Mouse (Mus musculus): ENCODE results near the gene Tmtc1. TPM values are rescaled to one million over a fixed set of nuclear protein-coding genes. Genes with fewer than 3 reads are reported as not detected.

The Tmtc1 gene
- total RNA-seq, 2 experiments from 2014 or later: not detected

DNA sequence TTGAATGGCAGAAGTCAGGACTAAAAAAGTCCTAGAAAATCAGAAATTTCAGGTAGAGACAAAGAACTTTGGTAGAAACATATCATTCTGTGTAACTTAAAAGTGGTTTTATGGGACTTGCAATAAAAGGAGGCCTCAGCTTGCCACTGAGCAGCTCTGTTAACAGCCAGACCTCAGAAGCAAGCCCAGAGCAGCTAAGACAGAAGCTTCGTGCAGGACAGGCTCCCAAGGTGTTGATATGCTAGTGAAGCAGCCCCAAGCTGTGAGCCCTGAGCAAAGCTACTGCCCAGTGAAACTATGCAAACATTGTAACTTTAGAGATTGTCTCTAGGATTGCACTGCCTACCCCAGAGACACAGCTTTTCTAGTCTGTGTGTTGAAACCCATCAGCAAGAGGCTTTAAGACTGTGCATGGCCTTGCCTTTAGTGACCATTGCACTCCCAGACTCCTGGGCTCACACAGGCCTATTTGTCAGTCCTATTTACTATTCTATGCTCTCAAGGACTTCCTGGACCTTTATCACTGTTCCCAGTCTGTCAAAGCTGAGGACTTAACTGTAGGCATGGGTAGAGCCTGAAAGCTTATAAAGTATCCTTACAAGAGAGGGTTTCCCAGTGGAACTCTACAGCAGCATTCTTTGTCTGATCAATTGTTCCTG is 188.7 kb downstream of the Tmtc1 start:
- ATAC-seq (replicated peaks; ENCODE audit: poor library complexity): no peak

DNA sequence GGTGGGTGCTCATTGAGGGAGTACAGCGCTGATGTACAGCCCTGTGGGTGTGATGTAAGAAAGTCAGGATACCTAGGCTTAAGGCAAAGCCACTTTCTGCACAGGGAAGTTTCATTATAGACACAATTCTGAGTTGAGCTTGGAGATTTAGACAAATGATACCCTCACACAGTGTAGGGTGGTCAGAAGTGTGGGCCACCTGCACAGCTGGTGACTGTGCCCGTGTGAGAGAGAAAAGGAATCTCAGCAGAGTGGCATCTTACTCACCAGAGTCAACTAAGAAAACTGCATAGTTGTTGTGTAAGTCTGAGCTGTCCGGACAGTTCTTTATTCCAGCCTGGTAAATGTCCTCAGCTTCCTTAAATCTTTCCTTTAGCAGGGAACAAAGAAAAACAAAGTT is 195.0 kb downstream of the Tmtc1 start:
- ATAC-seq (replicated peaks; ENCODE audit: poor library complexity): no peak

DNA sequence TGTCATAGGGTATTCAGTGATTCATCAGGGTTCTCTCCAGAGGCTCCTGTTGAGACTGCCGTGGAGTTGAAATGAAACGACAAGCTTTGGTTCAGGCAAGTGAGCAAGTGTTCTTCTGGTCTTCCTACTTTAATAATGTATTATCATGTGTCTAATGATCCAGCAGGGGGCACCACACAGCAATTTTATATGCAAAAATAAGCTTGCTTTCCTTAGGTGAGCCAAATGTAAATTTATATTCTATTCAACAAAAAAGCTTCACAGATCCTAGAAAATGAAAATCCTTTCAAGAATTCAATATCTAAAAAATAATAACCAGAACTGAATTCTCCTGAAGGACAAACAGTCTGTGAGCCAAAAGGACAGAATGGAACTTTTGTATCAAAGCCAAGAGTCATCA is 195.6 kb downstream of the Tmtc1 start:
- ATAC-seq (replicated peaks; ENCODE audit: poor library complexity): peak; percentile 70

DNA sequence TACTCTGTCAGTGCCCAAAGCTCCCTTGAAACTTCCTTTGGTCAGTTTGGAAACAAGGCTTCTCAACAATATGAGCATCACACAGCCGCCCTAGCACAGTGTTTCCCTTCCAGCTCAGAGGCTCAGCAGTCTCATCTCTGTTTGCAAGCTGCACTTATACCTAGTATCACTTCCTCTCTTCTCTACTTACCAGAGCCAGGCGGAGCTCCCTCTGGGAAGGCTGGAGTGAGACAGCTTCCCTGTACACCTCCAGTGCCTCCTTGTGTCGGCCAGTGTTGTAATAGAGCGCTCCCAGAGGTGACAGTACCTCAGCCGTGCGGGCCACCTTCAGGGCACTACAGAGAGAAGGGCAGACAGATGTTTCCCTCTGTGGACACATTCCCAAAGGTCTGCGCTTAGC is 197.6 kb downstream of the Tmtc1 start:
- ATAC-seq (replicated peaks; ENCODE audit: poor library complexity): peak; percentile 72

DNA sequence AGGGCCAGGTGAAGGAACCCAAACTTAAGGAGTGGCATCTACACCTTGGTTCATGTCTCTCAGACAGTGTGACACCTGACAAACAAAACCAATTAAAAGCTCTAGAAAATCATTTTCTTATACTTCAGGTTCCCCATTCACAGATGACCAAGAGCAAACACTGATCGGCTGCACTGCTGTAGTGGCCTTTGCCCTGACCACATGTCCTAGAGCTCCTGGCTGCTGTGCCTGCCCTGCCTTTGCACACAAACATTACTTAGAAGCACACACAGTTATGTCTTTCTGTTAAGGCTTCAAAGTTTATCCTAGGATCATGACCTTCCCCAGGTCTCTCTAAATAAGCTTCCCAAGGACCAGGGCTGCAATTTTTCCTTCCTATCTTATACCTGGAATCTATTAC is 199.4 kb downstream of the Tmtc1 start:
- ATAC-seq (replicated peaks; ENCODE audit: poor library complexity): no peak

DNA sequence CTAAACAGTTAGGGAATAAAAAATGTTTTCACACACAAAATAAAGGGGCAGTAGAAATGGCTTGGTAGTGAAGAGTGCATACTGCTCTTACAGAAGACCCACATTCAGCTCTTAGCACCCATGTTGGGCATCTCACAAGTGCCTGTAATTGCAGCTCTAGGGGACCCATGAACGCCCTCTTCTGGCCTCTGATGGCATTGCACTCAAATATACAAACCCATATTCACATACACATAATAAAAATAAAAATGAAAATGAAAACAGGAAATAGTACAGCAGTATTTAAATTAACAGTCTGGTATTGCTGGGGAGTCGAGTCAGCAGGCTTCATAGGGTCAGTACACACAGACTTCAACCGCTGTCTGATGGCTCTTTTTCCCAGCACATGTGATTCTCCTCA is 201.9 kb downstream of the Tmtc1 start:
- peak; percentile 48 for ATAC-seq (replicated peaks; ENCODE audit: poor library complexity)

DNA sequence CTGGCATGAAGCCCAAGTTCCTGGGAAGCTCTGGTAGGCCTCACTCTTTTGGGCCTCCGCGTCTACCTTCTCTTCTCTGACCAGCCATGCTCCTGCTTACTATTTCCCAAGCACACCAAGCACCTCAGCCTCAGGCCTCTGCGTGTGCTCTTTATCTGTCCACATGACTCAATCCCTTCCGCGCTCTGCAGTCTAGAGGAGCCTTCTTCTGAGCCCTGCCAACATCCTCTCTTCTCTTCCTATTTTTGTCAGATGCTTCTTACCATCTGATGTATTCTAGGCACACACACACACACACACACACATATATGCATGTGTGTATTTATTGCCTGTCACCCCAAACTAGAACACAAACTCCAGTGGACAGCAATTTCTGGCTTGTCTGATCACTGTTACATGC is 202.5 kb downstream of the Tmtc1 start:
- no peak for ATAC-seq (replicated peaks; ENCODE audit: poor library complexity)

DNA sequence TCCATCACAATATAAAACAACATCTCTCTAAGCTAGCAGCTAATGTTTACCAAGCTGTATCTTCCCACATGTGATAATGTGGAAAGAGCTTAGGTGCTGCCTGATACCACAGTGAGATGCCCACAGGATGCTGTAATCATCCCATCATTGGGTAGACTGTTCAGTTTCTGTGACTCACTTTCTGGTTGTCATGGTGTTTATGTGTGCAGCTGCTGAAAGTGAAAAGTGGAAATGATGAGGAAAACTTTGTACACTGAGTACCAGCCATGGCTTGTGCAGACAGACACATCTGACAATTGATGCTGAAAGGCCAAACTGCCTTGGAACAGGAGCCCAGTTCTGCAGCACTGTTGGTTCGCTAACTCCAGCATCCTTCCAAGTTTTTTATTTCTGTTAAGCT is 204.9 kb downstream of the Tmtc1 start:
- ATAC-seq (replicated peaks; ENCODE audit: poor library complexity): no peak

DNA sequence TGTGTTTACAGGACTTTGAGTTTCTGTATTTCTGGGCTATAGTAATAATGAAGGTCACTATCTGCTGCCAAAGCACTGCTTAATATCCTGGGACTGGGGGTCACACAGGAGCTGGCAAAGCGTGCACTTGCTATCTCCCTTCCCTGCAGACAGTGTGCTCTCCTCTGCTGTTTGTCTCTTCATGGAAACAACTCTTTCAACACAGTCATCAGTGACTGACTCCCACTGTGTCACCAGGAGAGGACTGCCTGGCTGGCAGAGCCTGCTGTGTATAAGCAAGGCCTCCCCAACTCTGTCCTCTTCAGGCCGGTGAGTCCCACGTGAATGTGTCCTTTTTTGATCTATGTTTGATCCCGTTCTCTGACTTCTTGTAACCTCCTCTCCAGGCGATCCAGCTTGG is 206.7 kb downstream of the Tmtc1 start:
- no peak for ATAC-seq (replicated peaks; ENCODE audit: poor library complexity)

DNA sequence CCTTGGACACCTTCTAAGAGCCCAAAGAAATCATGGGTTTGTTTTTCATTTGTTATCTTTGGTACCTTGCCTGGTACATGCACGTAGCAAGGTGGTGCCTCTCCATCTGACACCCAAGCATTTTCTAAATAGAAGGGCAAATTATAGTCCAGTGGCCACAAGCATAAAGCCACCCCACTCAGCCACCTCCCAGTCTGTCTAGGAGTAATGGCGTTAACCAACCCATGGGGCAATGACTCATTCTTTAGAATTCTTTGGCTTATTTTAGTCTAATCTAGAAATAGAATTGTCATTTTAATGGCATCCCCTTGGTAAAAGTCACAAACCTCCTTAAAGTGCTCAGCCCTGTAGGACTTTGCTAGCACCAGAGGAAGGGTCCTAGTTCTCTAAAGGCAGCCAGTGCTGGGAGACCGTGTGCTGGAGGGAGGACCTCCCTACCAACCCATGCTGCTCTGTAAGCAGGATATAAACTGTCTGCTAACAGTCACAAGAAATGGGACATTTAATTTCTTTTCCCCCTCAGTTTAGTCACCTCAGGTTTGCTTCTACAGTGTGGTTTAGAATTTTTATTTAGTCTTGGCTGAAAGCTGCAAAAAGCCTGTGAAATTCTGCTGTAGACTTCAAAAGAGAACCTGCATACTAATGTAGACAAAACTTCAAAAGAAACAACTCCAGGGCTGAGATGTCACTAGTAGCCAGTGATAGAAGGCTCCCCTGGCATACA is 209.9 kb downstream of the Tmtc1 start:
- ATAC-seq (replicated peaks; ENCODE audit: poor library complexity): no peak

DNA sequence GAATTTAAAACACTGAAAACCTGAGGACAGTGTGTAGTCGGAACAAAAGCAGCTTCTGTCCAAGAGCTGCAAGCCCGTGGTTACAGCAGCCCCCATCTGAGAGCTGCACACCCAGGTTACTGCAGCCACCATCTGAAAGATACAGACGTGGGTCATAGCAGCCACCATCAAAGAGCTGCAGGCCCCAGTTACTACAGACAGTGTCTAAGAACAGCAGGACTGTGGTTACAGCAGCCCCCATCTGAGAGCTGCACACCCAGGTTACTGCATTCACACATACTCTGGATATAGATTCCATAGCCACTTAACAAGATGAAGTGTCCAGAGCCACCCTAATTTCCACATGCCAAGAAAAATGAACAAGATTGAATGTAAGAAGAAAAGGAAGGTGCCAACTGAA is 216.6 kb downstream of the Tmtc1 start:
- ATAC-seq (replicated peaks; ENCODE audit: poor library complexity): no peak

DNA sequence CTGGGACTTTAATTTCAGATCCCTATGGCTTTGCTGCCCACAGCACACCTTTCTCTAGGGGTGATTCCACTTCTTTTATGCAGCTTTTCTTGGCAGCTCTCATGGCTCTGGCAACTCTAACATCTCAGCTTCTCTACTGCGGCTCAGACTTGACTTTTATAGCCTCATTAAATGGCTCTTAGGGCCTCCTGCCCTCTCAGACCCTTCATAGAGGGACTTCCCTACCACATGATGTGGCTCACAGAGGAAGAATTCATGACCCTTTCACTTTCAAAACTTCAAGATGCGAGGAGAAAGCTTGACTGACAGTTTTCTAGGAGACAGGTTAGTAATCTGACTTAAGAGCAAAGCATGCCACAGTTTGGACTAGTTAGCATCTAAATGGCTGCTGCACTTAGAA is 221.5 kb downstream of the Tmtc1 start:
- ATAC-seq (replicated peaks; ENCODE audit: poor library complexity): no peak

DNA sequence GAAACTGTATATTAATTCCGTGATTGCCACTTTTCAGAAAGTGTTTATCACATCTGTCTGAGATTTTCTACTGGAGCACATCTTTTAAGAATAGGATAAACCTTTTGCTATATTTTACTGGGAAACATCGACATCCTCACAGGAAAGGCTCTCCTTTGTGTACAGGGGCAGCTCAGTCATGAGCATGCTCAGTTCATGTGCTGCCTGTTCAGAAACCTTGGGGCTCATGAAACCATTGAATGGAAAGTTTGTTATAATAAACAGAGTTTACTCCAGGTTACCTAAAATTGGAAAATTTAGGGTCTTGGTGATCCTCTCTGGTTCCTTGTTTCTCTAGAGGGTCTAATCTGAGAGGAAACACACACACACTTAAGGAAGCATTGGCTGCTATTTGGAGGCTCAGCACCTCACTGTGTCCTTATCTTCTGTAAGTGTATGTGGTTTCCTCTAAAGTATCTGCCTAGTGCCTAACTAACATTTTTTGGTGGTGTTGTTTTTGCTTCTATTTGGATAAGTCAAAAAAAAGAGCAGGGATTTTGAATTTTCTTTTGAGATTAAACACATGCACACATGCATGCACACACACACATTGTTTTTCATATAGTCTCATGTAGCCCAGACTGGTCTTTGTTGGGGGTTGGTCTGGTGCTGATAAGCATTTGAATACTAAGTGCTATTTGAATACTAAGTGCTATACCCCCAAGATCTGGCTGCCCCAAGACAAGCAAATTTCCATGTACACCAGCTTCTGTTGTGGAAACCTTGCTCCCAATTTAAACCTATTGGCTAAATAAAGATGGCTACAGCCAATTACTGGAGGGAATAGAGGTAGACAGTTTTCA is 225.7 kb downstream of the Tmtc1 start:
- peak; percentile 73 for ATAC-seq (replicated peaks; ENCODE audit: poor library complexity)

DNA sequence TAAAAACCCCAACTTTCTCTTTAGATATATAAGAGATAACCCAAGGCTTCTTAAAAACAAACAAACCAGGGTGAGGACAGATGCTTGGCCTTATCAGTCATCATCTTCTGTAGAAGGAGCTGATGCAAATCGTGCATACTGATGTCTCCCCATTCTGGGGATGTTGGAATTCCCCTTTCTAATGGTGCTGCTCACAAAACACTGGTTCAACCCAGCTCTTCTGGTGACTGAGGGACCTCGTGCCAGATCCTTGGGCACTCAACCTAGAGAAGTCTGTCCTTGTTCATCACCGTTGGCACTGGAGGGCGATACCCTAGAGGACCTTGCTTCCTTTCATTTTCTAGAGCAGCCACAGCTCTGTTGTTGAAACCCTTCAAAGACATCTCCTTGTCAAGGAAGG is 227.4 kb downstream of the Tmtc1 start:
- no peak for ATAC-seq (replicated peaks; ENCODE audit: poor library complexity)

DNA sequence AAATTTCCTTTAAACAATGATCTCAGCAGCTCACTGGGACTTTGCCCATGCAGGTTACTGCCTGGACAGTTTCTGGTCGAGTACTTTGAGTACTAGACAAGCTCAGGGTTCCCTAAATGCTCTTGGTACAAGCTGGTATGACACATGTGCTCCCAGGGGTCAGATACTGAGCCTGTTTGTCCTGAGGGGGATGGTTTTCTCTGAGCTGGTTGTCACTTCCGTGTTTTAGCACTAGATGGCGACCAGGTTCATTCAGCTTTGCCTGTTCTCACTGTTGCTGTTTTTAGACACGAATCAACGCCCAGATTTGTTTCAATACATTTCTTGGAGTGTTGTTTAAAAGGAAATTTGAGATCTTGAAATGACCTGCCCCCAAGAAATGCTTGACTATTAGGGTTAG is 229.4 kb downstream of the Tmtc1 start:
- peak; percentile 54 for ATAC-seq (replicated peaks; ENCODE audit: poor library complexity)

DNA sequence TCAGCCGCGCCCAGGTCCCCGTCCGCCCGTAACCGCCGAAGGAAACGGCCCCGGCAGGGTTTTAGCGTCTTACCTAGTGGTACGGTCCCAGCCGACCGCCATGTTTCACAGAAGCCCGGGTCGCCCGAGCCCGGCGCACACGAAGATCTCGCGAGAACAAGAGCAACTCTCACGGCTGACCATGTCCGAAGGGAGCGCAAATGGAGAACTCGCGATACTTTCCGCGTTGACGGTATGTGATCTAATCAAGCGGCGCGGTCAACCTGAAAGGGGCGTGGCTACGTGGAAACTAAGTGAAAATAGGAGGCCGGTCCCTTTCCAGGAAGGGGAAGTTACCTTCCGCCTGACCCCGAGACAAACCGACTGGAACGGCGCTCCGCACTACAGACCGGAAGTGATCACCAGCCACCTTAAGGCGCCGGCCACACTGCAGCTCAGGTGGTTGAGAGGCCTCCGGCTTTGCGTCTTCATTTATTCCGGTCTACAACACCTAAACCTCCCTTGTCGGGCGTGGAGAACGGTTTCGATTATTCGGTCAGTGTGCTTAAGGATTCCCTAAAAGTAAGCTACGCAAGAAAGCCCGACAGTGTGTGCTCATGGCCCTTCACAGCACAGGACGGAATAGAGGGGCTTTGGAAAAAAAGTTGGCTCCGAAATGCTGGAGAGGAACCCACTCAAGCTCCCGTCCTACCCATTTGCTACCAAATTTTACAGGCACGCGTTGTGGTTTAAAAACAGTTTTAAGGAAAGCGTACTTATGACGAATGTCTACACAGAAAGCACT is 232.1 kb downstream of the Tmtc1 start, which contains the start of gene Ergic2:
Gene Ergic2, minus strand, starts transcription at position 478 of the 784 bp plus-strand sequence.
- peak; percentile 90 for ATAC-seq (replicated peaks; ENCODE audit: poor library complexity)

DNA sequence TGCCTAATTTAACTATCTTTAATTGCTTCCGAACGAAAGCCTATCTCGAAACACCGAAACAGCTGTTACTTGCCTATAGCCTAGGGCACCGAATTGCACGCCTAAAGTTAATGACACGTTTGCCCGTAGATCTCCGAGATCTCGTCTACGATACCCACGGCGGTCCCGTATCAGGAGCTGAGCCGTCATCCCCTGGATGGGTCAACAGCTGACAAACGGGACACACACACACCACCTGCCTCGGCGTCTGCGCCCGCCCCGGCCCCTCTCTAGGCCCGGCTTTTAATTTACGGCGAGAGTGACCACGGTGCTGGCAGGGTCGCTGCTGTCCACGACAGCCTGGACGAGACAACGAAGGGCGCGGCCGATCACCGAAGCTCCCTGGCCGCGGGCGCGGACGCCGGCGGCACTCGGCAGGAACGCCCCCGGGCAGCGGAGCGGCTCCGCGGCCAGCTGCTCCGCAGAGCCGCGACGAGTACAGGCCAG is 232.8 kb downstream of the Tmtc1 start:
- ATAC-seq (replicated peaks; ENCODE audit: poor library complexity): peak; percentile 25

DNA sequence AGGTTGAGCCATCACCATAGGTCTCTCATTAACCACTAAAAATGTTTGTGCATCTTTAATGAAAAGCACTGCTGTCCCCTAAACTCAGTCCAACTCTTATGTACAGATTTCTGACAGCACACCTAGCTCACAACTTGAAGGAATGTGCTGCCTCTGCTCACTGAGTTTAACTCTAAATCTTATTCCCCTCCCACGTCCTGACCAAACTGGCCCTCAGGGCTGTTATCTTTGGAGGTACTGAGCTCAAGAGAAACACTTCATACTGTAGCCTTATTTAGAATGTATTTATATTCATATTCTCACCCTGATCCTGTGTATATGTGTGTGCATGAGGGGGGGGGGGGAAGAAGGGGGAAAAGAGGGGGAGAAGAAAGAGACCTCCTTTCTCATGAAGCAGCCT is 236.7 kb downstream of the Tmtc1 start:
- no peak for ATAC-seq (replicated peaks; ENCODE audit: poor library complexity)

DNA sequence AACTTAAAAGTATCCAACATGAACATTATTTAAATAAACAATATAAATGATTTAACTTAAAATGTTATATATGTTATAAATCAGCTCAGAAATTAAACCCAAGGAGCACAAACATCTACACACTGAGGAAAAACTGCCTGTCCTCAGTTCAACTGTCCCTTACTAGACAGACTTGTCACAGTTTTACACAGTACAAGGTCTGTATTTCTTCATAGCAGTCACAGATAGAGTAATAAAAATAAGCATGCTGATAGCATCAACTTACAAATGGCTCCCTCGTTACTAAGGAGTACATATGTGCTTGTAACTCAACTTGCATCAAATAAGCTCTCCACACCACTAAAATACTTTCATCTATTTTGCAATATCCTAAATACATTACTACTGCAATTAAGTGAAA is 239.1 kb downstream of the Tmtc1 start:
- ATAC-seq (replicated peaks; ENCODE audit: poor library complexity): no peak

DNA sequence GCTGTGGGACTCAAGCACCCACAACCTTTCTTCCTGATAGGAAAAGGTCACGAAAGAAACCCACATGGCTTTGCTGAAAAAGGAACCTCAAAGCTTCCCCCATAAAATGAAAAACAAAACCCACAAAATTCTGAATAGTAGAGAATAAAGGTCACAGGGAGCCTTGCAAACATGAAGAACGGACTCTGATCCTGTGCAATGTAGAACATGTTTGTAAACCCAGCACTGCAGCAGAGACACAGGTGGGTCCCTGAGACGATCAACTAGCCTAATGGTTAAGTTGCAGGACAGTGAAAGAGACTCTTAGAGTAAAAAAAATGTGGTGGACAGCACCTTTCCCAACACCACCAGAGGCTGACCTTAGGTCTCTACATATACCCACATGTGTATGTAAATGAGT is 244.5 kb downstream of the Tmtc1 start:
- no peak for ATAC-seq (replicated peaks; ENCODE audit: poor library complexity)

DNA sequence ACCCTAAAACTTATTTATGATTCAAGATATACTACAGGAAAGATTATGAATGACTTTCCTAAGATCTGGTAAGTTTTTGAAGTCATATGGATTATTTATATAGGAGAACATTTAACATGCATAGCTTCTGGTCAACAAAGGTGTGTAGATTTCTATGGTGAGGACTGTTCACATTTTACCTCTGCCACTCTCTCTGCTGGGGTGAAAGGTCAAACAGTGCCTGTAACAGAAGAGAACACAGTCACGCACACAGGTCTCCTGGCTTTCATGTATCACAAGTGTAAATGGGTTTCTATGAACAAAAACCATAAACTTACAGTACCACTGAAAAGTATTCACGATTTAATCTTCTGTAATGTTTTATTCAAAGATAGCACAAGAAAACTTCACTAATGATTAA is 245.0 kb downstream of the Tmtc1 start:
- ATAC-seq (replicated peaks; ENCODE audit: poor library complexity): no peak
